9 mouse cellular contexts compared by ENCODE assay signal in the genomic region with DNA sequence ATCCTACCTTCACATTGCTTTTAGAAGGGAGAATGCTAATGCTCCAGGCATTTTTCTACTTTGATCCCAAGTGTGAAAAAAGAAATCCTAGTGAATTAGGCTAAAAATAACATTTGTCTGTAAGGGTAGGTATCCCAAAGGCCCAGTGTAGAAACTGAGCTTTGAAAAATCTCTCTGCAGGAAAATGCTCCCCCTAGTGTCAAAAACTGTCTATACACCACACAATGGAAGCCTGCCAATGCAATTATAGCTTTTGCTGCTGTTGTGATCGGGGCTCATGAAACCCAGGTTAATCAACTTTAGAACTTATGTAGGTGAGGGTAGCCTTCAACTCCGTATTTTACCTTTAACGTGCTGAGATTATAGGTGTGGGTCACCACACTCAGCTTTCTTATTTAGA. TPM values are rescaled to one million over a fixed set of nuclear protein-coding genes. Genes with fewer than 3 reads are reported as not detected.
A peak's percentile ranks its signal among the peaks of the same experiment; 100 is the strongest.
DNase-seq lines count a peak whose midpoint lies in the region; ATAC-seq and TF ChIP-seq lines count a peak whose summit lies in the region.
"Had no signal": no experiment of that assay in that cellular context is flagged by ENCODE, and none has a peak within 500 bp of the region (broad histone marks: within the 10 kb centered on the region; RNA-seq: fewer than 3 reads in every experiment).

No protein-coding gene starts in this region.

- peak; percentile 10 for DNase-seq in hindbrain, embryonic 10.5 days (ENCODE audit: low spot score)
- DNase-seq in adipocyte (ENCODE audit: low spot score) = peak; percentile 91
- DNase-seq in embryonic facial prominence, embryonic 11.5 days (ENCODE audit: low spot score) = peak; percentile 84
- DNase-seq in kidney, adult 8-10 months = peak; percentile 43 to 70
- peak; percentile 75 for DNase-seq in lung, postnatal 14 days
- peak; percentile 14 to 78 for DNase-seq in thymus, postnatal 10 days (ENCODE audit: low spot score in 2 of 2)

- no peak for TF ChIP-seq CTCF in C2C12 (IDR thresholded peaks at IDR 0.05; ENCODE audit: control insufficient read depth, insufficient read depth, insufficient read length)

- H3K9ac ChIP-seq in hindbrain, embryonic 12.5 days = no peak overlapping the region
- no peak overlapping the region for H3K9ac ChIP-seq in embryonic facial prominence, embryonic 11.5 days (replicated peaks; ENCODE audit: low read length)
- H3K9ac ChIP-seq: embryonic facial prominence, embryonic 13.5 days had no signal

- H3K79me3 ChIP-seq in C2C12 (ENCODE audit: low read depth) = peaks cover 4% of the 10 kb centered on the region

- 49% methylated on average over 3 of the region's 3 CpGs for WGBS in hindbrain, embryonic 10.5 days
- 52% methylated on average over 3 of the region's 3 CpGs for WGBS in hindbrain, embryonic 12.5 days
- WGBS in embryonic facial prominence, embryonic 11.5 days = 42% methylated on average over 3 of the region's 3 CpGs

- peaks cover 5% of the 10 kb centered on the region; the same call in 1 of the 2 replicates for H3K36me3 ChIP-seq in hindbrain, embryonic 10.5 days
- H3K36me3 ChIP-seq in hindbrain, embryonic 12.5 days = no peaks in the 10 kb centered on the region
- peaks cover 9% of the 10 kb centered on the region for H3K36me3 ChIP-seq in C2C12 (ENCODE audit: control insufficient read depth, insufficient read depth)
- no peaks in the 10 kb centered on the region for H3K36me3 ChIP-seq in embryonic facial prominence, embryonic 11.5 days (replicated peaks; ENCODE audit: control insufficient read depth, insufficient read depth, low read depth, low read length)
- H3K36me3 ChIP-seq: embryonic facial prominence, embryonic 13.5 days had no signal

- H3K4me2 ChIP-seq in hindbrain, embryonic 12.5 days (replicated peaks) = no peak overlapping the region
- H3K4me2 ChIP-seq in embryonic facial prominence, embryonic 11.5 days (ENCODE audit: low read depth, low read length) = no peak overlapping the region
- H3K4me2 ChIP-seq: embryonic facial prominence, embryonic 13.5 days had no signal

- peak overlapping the region; percentile 41 for H3ac ChIP-seq in C2C12 (ENCODE audit: control insufficient read depth, insufficient read length, low read depth)

- H3K27me3 ChIP-seq in hindbrain, embryonic 10.5 days (ENCODE audit: insufficient read depth, poor library complexity, severe bottlenecking) = no peaks in the 10 kb centered on the region
- no peaks in the 10 kb centered on the region for H3K27me3 ChIP-seq in hindbrain, embryonic 12.5 days
- H3K27me3 ChIP-seq in C2C12 (ENCODE audit: control insufficient read depth, insufficient read depth, insufficient read length) = no peaks in the 10 kb centered on the region
- H3K27me3 ChIP-seq in embryonic facial prominence, embryonic 11.5 days (ENCODE audit: control insufficient read depth, insufficient read depth, low read length) = no peaks in the 10 kb centered on the region
- H3K27me3 ChIP-seq: embryonic facial prominence, embryonic 13.5 days had no signal

- H3K9me3 ChIP-seq in hindbrain, embryonic 10.5 days = no peaks in the 10 kb centered on the region
- no peaks in the 10 kb centered on the region for H3K9me3 ChIP-seq in hindbrain, embryonic 12.5 days (replicated peaks)
- no peaks in the 10 kb centered on the region for H3K9me3 ChIP-seq in embryonic facial prominence, embryonic 11.5 days (replicated peaks; ENCODE audit: control insufficient read depth, low read length)
- H3K9me3 ChIP-seq: embryonic facial prominence, embryonic 13.5 days had no signal

- H3K27ac ChIP-seq in hindbrain, embryonic 10.5 days = no peak overlapping the region
- no peak overlapping the region for H3K27ac ChIP-seq in hindbrain, embryonic 12.5 days
- H3K27ac ChIP-seq in embryonic facial prominence, embryonic 11.5 days (replicated peaks; ENCODE audit: low read depth, low read length) = no peak overlapping the region

- peaks cover 13% of the 10 kb centered on the region; the same call in 1 of the 2 replicates for H3K4me1 ChIP-seq in hindbrain, embryonic 10.5 days (replicated peaks)
- H3K4me1 ChIP-seq in hindbrain, embryonic 12.5 days = no peaks in the 10 kb centered on the region
- no peaks in the 10 kb centered on the region for H3K4me1 ChIP-seq in embryonic facial prominence, embryonic 11.5 days (ENCODE audit: control insufficient read depth, insufficient read depth, low read length)

- ATAC-seq in hindbrain, embryonic 12.5 days (ENCODE audit: low FRiP score) = no peak
- ATAC-seq in embryonic facial prominence, embryonic 11.5 days (replicated peaks; ENCODE audit: insufficient number of reproducible peaks, low FRiP score, low TSS enrichment, low read depth) = no peak

- H3K79me2 ChIP-seq in C2C12 (ENCODE audit: control insufficient read depth, insufficient read depth) = peaks cover 39% of the 10 kb centered on the region

- no peak overlapping the region for H3K4me3 ChIP-seq in hindbrain, embryonic 10.5 days
- H3K4me3 ChIP-seq in hindbrain, embryonic 12.5 days = no peak overlapping the region
- no peak overlapping the region for H3K4me3 ChIP-seq in C2C12 (ENCODE audit: insufficient read depth, poor library complexity, severe bottlenecking)
- no peak overlapping the region for H3K4me3 ChIP-seq in embryonic facial prominence, embryonic 11.5 days (ENCODE audit: low read depth, low read length)
- H3K4me3 ChIP-seq: embryonic facial prominence, embryonic 13.5 days had no signal

TF ChIP-seq in C2C12, 6 proteins besides CTCF, POLR2A, EP300 and RAD21:
- TF ChIP-seq MAX (IDR thresholded peaks at IDR 0.05) = no peak
- no peak for TF ChIP-seq MYOD1 (IDR thresholded peaks at IDR 0.05; ENCODE audit: control insufficient read depth, insufficient read length, low read depth)
- TF ChIP-seq MYOG (IDR thresholded peaks at IDR 0.05; ENCODE audit: control insufficient read depth, extremely low read depth, insufficient read length) = no peak
- no peak for TF ChIP-seq FOSL1 (IDR thresholded peaks at IDR 0.05; ENCODE audit: insufficient read depth, low read length, poor library complexity, severe bottlenecking)
- TF ChIP-seq USF1 (IDR thresholded peaks at IDR 0.05; ENCODE audit: low read depth) = no peak
- TF ChIP-seq CEBPB (IDR thresholded peaks at IDR 0.05; ENCODE audit: low read depth) = no peak

RNA-seq across cellular contexts. Expression of a gene that starts 30.2 kb away (rescaled TPM):
- 92.8 and 96.1 TPM in 2 replicates for polyA plus RNA-seq in hindbrain, embryonic 10.5 days (2016; fragmentation: Nextera tagmentation; extraction: Ambion mirVana)
- 89.6 and 90.0 TPM in 2 replicates for polyA plus RNA-seq in hindbrain, embryonic 12.5 days (2016; fragmentation: Nextera tagmentation; extraction: Ambion mirVana)
- polyA plus RNA-seq in C2C12 (2012; fragmentation: generic; extraction: Trizol) = 157 TPM
- polyA plus RNA-seq in embryonic facial prominence, embryonic 11.5 days (2014; fragmentation: Nextera tagmentation; extraction: Ambion mirVana) = 99.7 and 99.8 TPM in 2 replicates

RNA-seq across cellular contexts. Expression of a gene that starts 30.3 kb away (rescaled TPM):
- polyA plus RNA-seq in hindbrain, embryonic 10.5 days (2016; fragmentation: Nextera tagmentation; extraction: Ambion mirVana) = 36.6 and 40.0 TPM in 2 replicates
- polyA plus RNA-seq in hindbrain, embryonic 12.5 days (2016; fragmentation: Nextera tagmentation; extraction: Ambion mirVana) = 33.0 and 33.7 TPM in 2 replicates
- 23.0 TPM for polyA plus RNA-seq in C2C12 (2012; fragmentation: generic; extraction: Trizol)
- polyA plus RNA-seq in embryonic facial prominence, embryonic 11.5 days (2014; fragmentation: Nextera tagmentation; extraction: Ambion mirVana) = 46.9 and 49.6 TPM in 2 replicates

Comparison
In these comparisons a context has a peak if more than half of its experiments do, and no peak if none do; other contexts are left out.
1. DNase-seq: peak in every context shown above with its lines; median percentile 91 in adipocyte; 84 in embryonic facial prominence, embryonic 11.5 days; 75 in lung, postnatal 14 days; 56 in kidney, adult 8-10 months; 46 in thymus, postnatal 10 days; 10 in hindbrain, embryonic 10.5 days.